Mouse (Mus musculus): ENCODE results near the gene Mdfi. TPM values are rescaled to one million over a fixed set of nuclear protein-coding genes. Genes with fewer than 3 reads are reported as not detected.

Gene Mdfi
- polyA plus RNA-seq, 1 experiment from 2014 or later: 6.2 TPM

DNA sequence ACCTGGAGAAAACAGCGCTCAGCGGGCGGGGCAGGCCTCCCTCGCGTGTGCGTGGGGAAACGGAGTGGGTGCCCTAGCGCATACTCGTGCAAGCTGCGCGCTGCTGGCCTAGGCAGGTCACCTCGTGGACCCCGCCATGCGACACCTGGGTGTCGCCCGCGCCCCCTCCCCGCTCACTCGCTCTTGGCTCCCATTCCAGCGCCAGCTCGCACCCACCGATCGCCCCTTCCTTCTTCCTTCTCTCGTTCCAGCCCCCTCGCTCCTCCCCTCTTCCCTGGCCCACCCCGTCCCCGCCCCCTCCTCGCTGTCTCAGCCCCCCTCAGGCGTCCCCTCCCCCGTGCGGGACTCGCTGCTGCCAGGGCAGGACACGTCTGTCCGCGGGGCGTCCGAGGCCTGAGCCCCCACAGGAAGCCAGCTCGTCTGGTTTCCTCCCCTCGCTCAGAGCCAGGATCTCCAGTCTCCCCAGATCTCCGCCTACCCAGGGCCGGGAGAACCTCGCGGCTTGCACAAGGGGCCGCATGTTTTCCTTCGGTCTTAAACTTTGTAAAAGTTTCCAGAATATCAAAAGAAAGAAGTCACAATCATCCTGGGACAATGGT is 1.4 kb downstream of the Mdfi start:
- peak; percentile 47 for ATAC-seq (ENCODE audit: low FRiP score, low TSS enrichment)
- peak; percentile 67 for DNase-seq (ENCODE audit: low spot score)
- Histone ChIP-seq H3K4me3 (ENCODE audit: low read depth, low read length) (peak overlapping the region; percentile 64), H3K27me3 (ENCODE audit: control insufficient read depth, insufficient read depth, low read length) (no peaks in the 10 kb centered on the region), H3K4me2 (replicated peaks; ENCODE audit: low read depth) (peak overlapping the region; percentile 83), H3K36me3 (ENCODE audit: control insufficient read depth, insufficient read depth, low read length) (no peaks in the 10 kb centered on the region; the same call in 1 of the 2 replicates), H3K9me3 (ENCODE audit: control insufficient read depth, low read length) (no peaks in the 10 kb centered on the region), H3K4me1 (replicated peaks; ENCODE audit: control insufficient read depth, insufficient read depth) (no peaks in the 10 kb centered on the region), H3K9ac (ENCODE audit: low read length) (peak overlapping the region; percentile 74), H3K27ac (replicated peaks) (peak overlapping the region; percentile 78)
- TF ChIP-seq EP300 (optimal IDR thresholded peaks at IDR 0.05) (no peak), CTCF (IDR thresholded peaks at IDR 0.05; ENCODE audit: low read depth) (no peak)
- WGBS: 0% methylated on average over 37 of the region's 45 CpGs

DNA sequence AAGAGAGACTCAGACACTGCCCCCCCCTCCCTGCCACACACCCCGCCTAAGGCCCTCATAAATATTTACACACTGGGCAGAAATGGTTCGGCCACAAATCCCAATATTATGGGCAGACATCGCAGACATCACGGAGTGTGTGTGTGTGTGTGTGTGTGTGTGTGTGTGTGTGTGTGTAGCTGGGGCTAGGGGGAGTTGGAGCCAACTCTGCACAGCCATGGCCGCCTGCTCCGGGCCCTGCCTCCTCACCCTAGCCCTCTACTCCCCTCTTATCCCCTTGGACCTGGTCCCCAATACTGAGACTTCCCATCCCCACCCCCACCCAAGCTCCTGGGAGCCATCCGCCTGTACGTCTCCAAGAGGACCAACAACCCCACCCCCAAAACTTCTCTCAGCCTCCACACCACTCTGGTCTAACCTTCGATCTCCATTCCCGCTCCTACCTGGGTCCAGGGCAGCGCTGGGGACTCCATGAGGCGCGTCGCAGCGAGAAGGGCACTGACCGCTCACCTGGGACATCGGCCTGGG is 1.9 kb downstream of the Mdfi start:
- no peaks in the 10 kb centered on the region for H3K9me3 ChIP-seq (ENCODE audit: control insufficient read depth, low read length)
- no peak for TF ChIP-seq CTCF (IDR thresholded peaks at IDR 0.05; ENCODE audit: low read depth)
- TF ChIP-seq EP300 (optimal IDR thresholded peaks at IDR 0.05): no peak
- peak overlapping the region; percentile 78 for H3K27ac ChIP-seq (replicated peaks)
- H3K27me3 ChIP-seq (ENCODE audit: control insufficient read depth, insufficient read depth, low read length): no peaks in the 10 kb centered on the region
- H3K9ac ChIP-seq (ENCODE audit: low read length): peak overlapping the region; percentile 74
- H3K4me3 ChIP-seq (ENCODE audit: low read depth, low read length): peak overlapping the region; percentile 64
- peak; percentile 44 for ATAC-seq (ENCODE audit: low FRiP score, low TSS enrichment)
- no peaks in the 10 kb centered on the region; the same call in 1 of the 2 replicates for H3K36me3 ChIP-seq (ENCODE audit: control insufficient read depth, insufficient read depth, low read length)
- peak; percentile 47 for DNase-seq (ENCODE audit: low spot score)
- H3K4me2 ChIP-seq (replicated peaks; ENCODE audit: low read depth): peak overlapping the region; percentile 83
- no peaks in the 10 kb centered on the region for H3K4me1 ChIP-seq (replicated peaks; ENCODE audit: control insufficient read depth, insufficient read depth)
- 1% methylated on average over 15 of the region's 17 CpGs for WGBS

DNA sequence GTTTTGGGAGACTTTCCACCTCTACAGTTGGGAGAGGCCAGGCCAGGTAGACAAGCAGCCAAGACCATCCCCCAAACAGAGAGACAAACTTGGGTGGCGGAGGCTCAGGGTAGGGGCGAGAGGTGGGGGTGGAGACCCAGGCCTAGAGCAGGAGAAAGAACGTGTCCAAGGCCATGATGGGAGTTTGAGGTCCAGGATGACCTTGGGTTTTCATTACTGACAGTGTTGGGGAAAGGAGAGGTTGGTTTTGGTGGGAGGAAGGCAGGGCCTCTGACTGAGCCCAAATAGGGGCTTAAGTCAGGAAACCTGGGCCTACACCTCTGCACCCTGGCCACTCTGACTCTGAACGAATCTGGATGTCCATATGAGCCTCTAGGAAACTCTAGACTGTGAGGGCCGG is 2.7 kb downstream of the Mdfi start:
- H3K4me3 ChIP-seq (ENCODE audit: low read depth, low read length): peak overlapping the region; percentile 64
- no peak for ATAC-seq (ENCODE audit: low FRiP score, low TSS enrichment)
- H3K4me1 ChIP-seq (replicated peaks; ENCODE audit: control insufficient read depth, insufficient read depth): no peaks in the 10 kb centered on the region
- H3K36me3 ChIP-seq (ENCODE audit: control insufficient read depth, insufficient read depth, low read length): no peaks in the 10 kb centered on the region; the same call in 1 of the 2 replicates
- WGBS: 59% methylated on average over 5 of the region's 5 CpGs
- H3K4me2 ChIP-seq (replicated peaks; ENCODE audit: low read depth): peak overlapping the region; percentile 83
- TF ChIP-seq EP300 (optimal IDR thresholded peaks at IDR 0.05): no peak
- no peak for TF ChIP-seq CTCF (IDR thresholded peaks at IDR 0.05; ENCODE audit: low read depth)
- H3K9ac ChIP-seq (ENCODE audit: low read length): no peak overlapping the region
- no peaks in the 10 kb centered on the region for H3K27me3 ChIP-seq (ENCODE audit: control insufficient read depth, insufficient read depth, low read length)
- H3K9me3 ChIP-seq (ENCODE audit: control insufficient read depth, low read length): no peaks in the 10 kb centered on the region
- no peak for DNase-seq (ENCODE audit: low spot score)
- no peak overlapping the region; the same call in 1 of the 2 replicates for H3K27ac ChIP-seq (replicated peaks)

DNA sequence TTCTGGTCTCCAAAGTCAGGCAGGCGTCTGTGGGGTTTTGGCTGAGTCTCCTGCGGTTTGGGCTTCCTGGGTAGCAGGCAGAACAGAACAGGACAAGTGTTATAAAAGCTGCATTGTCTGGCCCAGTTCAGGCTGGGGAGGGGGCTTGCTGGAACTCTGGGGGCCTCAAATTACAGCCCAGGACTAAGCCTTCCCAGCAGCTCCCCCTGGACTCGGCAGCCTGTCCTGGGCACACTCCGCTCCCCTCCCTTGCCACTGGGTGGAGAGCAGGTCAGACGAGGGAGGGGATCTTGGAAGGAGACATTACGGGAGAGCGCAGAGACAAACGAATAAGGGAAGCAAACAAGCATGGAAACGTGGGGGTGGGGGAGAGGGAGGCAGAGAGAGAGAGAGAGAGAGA is 3.3 kb downstream of the Mdfi start:
- WGBS: 35% methylated on average over 9 of the region's 9 CpGs
- Histone ChIP-seq H3K9me3 (ENCODE audit: control insufficient read depth, low read length) (no peaks in the 10 kb centered on the region), H3K4me1 (replicated peaks; ENCODE audit: control insufficient read depth, insufficient read depth) (no peaks in the 10 kb centered on the region), H3K9ac (ENCODE audit: low read length) (no peak overlapping the region), H3K36me3 (ENCODE audit: control insufficient read depth, insufficient read depth, low read length) (no peaks in the 10 kb centered on the region; the same call in 1 of the 2 replicates), H3K4me3 (ENCODE audit: low read depth, low read length) (peak overlapping the region; percentile 64; the same call in 1 of the 2 replicates), H3K4me2 (replicated peaks; ENCODE audit: low read depth) (peak overlapping the region; percentile 83), H3K27me3 (ENCODE audit: control insufficient read depth, insufficient read depth, low read length) (no peaks in the 10 kb centered on the region), H3K27ac (replicated peaks) (no peak overlapping the region)
- DNase-seq (ENCODE audit: low spot score) (no peak), ATAC-seq (ENCODE audit: low FRiP score, low TSS enrichment) (no peak)
- no peak for TF ChIP-seq EP300 (optimal IDR thresholded peaks at IDR 0.05)
- TF ChIP-seq CTCF (IDR thresholded peaks at IDR 0.05; ENCODE audit: low read depth): peak; percentile 25

DNA sequence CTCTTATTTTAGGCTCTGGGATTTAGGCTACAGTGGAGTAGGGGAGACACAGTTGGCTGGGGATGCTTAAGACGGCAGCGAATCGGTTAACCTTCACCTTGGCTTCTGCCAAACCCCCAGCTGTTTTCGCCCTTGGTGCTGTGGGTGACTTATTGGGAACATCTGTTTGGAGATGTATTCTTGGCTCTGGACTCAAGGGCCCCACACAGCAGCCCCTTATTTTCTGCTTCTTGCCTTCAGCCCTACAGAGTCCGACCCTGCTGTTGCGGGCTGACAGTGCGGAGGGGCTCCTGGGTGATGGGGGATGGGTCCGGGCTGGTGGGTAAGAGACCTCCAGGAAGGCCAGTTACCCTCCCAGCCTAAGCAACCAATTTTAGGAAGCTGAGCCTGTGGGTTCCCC is 13.2 kb downstream of the Mdfi start:
- Histone ChIP-seq H3K4me2 (replicated peaks; ENCODE audit: low read depth) (no peak overlapping the region; the same call in 1 of the 2 replicates), H3K4me3 (ENCODE audit: low read depth, low read length) (no peak overlapping the region), H3K36me3 (ENCODE audit: control insufficient read depth, insufficient read depth, low read length) (peaks cover 9% of the 10 kb centered on the region), H3K27me3 (ENCODE audit: control insufficient read depth, insufficient read depth, low read length) (no peaks in the 10 kb centered on the region), H3K9me3 (ENCODE audit: control insufficient read depth, low read length) (no peaks in the 10 kb centered on the region), H3K9ac (ENCODE audit: low read length) (no peak overlapping the region), H3K27ac (replicated peaks) (no peak overlapping the region), H3K4me1 (replicated peaks; ENCODE audit: control insufficient read depth, insufficient read depth) (no peaks in the 10 kb centered on the region)
- ATAC-seq (ENCODE audit: low FRiP score, low TSS enrichment) (no peak), DNase-seq (ENCODE audit: low spot score) (no peak)
- WGBS: 65% methylated on average over 8 of the region's 8 CpGs
- TF ChIP-seq CTCF (IDR thresholded peaks at IDR 0.05; ENCODE audit: low read depth): no peak
- TF ChIP-seq EP300 (optimal IDR thresholded peaks at IDR 0.05): no peak

- Histone ChIP-seq H3K27ac (replicated peaks) (no peak overlapping the region), H3K9me3 (ENCODE audit: control insufficient read depth, low read length) (no peaks in the 10 kb centered on the region), H3K36me3 (ENCODE audit: control insufficient read depth, insufficient read depth, low read length) (peaks cover 8% of the 10 kb centered on the region), H3K4me2 (replicated peaks; ENCODE audit: low read depth) (no peak overlapping the region), H3K4me3 (ENCODE audit: low read depth, low read length) (no peak overlapping the region), H3K27me3 (ENCODE audit: control insufficient read depth, insufficient read depth, low read length) (no peaks in the 10 kb centered on the region), H3K4me1 (replicated peaks; ENCODE audit: control insufficient read depth, insufficient read depth) (no peaks in the 10 kb centered on the region), H3K9ac (ENCODE audit: low read length) (no peak overlapping the region)
- no peak for DNase-seq (ENCODE audit: low spot score)
- no peak for ATAC-seq (ENCODE audit: low FRiP score, low TSS enrichment)
- TF ChIP-seq CTCF (IDR thresholded peaks at IDR 0.05; ENCODE audit: low read depth) (no peak), EP300 (optimal IDR thresholded peaks at IDR 0.05) (no peak)
- 90% methylated on average over 13 of the region's 13 CpGs for WGBS
Observed at GRCm38 (mm10) chr17:47818038-47818725, 16.3 kb downstream of the Mdfi start.

All from stomach, postnatal 0 days (tissue).